Mouse (Mus musculus): Measurements from ENCODE around the gene Vrk3. TPM values are rescaled to one million over a fixed set of nuclear protein-coding genes. Genes with fewer than 3 reads are reported as not detected.
A peak's percentile ranks its signal among the peaks of the same experiment; 100 is the strongest.

Gene Vrk3
- total RNA-seq, 1 experiment from 2014 or later: 34.3 TPM

DNA sequence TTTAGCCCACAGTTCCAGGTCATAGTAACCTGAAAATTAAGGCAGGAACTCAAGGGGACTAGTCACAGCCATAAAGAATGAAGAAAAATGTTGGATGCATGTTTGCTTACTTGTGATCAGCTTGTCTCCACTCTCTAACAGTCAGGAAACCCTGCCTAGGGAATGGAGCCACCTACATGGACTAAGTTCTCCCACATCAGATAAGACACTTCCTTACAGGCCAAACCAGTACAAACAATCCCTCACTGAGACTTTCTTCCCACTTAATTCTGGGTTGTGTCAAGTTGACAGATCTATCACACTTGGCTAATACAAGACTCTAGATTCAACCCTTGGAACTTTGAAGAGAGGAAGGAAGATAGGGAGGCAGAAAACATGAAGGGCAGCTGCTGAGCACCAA lies 12.2 kb downstream of the Vrk3 start:
- no peak for DNase-seq

DNA sequence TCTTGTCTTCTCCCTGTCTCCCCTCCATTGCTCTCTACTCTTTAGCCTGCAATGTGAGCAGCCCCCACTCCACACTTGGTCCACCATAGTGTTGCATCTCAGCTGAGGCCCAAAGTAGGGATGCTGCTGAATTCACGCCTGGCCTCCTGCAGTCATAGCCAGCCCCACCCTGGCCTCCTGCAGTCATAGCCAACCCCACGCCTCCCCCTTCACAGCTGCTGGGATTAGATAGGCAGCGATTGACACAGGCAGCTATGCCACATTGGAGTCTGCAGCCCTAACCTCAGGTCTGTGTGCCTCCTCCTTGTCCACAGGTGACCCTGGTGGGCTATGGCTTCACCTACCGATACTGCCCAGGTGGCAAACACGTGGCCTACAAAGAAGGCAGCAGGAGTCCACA lies 19.9 kb downstream of the Vrk3 start:
- no peak for DNase-seq

DNA sequence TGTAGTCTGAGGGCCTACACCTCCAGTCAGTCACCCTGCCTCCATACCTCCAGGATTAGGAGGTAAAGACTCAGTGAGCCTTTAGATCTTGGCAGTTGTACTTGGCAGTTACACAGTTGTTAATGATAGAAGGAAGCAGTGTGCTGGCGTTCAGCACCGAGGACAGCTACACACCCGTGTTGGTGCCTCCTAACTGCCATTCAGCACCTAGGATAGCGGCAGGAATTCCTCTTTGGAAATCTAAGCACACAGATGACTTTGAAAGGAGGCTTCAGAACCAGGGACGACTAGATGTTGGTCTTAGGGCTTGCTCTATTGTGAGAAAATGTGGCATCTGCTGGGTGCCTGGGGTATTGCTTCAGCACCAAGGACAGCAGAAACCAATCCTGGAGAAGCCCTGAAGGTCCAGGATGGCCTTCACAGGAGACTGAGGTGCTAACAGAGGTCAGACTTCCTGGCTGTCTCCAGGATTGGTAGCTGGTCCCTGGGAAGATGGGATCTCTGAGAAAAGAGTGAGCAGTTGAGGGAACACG lies 21.9 kb downstream of the Vrk3 start:
- peak; percentile 86 for DNase-seq

DNA sequence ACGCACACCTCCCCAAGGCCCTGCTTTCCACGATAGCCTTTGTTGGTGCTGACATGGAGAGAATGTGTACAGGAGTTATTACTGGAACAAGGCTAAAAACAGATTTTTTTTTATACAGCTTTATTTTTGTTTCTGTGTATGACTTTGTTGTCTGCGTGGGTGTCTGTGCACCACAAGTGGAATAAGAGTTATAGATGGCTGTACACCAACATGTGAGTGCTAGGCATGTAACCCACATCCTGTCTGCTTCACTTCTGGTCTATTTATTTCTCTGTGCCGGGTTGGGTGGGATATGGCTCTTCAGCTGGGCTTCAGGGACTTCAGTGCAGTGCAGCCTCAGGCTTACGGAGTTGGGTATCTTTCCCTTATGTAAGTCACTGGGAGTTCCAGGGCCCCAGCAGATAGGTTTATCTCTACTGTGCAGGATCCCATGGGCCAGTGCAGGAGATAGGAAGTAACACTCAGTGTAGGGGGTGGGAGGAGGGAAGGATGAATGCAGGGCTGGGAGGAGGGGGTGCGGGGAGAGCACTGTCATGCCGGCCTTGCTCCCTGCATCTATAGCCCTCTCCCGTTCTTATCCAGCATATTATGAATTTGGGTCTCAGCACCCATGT lies 24.5 kb downstream of the Vrk3 start:
- no peak for DNase-seq

DNA sequence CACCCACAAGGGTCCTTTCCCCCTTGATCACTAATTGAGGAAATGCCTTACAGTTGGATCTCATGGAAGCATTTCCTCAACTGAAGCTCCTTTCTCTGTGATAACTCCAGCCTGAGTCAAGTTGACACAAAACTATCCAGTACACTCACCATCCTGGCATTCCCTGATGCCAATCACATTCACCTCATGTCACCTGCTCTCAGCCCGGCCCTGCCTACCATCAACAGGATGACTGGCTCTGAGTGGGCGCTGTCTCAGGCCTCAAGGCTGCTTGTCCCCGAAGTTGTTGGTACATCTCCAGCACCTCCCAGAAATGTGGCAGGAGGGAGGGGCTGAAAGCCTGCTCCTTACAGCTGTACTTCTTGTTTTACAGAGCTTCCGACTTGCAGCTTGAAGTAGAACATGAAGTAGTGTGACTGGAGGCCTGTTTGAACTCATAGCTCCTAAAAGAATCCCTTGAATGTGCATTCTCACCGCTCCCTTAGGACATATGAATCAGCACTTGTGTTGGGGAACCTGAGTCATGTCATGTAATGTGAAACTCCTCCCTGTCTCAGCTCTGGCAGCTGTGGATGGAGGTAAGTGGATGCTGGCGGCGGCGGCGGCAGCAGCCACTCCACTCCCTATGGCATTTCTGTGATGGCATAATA lies 28.8 kb downstream of the Vrk3 start:
- no peak for DNase-seq

- DNase-seq: no peak
These were observed 31.9 kb downstream of the Vrk3 start for GRCm38 (mm10) chr7:44780101-44780500.

- DNase-seq: no peak
These were observed 41.3 kb downstream of the Vrk3 start for GRCm38 (mm10) chr7:44789531-44789930.

- no peak for DNase-seq
These were observed 41.9 kb downstream of the Vrk3 start for GRCm38 (mm10) chr7:44790066-44790465.

GRCm38 (mm10) chr7:44792781-44793180 lies 44.6 kb downstream of the Vrk3 start:
- DNase-seq: no peak

DNA sequence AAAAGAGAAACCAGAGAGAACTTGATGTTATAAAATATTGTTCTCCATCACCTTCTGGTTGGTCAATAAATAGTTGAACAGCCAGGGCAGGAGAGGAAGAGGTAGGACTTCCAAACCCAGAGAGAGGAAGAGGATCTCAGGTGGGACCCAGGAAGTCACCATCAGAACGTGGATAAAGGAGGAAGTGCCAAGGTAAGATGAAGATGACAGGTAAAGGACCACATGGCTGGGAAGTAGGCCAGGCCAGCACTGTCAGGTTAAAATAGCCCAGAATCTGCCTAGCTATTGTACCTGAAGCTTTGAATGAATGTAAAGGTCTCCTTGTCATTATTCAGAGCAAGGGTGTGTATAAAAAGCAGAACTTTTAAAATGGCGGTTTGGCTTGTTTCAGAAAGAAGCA lies 60.7 kb downstream of the Vrk3 start:
- no peak for DNase-seq

- no peak for DNase-seq
These were observed 61.3 kb downstream of the Vrk3 start for GRCm38 (mm10) chr7:44809466-44809865.

DNA sequence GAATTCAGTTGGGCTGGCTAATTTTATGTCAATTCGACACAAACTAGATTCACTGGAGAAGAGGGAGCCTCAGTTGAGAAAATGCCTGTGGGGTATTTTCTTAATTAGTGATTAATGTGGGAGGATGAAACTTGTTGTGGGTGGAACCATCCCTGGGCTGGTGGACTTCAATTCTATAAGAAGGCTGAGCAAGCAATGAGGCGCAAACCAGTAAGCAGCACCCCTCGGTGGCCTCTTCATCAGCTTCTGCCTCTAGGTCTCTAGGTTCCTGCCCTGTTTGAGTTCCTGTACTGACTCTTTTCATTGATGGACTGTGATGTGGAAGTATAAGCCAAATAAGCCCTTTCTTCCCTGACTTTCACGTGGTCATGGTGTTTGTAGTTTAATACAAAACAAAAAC lies 62.2 kb downstream of the Vrk3 start:
- DNase-seq: no peak

DNA sequence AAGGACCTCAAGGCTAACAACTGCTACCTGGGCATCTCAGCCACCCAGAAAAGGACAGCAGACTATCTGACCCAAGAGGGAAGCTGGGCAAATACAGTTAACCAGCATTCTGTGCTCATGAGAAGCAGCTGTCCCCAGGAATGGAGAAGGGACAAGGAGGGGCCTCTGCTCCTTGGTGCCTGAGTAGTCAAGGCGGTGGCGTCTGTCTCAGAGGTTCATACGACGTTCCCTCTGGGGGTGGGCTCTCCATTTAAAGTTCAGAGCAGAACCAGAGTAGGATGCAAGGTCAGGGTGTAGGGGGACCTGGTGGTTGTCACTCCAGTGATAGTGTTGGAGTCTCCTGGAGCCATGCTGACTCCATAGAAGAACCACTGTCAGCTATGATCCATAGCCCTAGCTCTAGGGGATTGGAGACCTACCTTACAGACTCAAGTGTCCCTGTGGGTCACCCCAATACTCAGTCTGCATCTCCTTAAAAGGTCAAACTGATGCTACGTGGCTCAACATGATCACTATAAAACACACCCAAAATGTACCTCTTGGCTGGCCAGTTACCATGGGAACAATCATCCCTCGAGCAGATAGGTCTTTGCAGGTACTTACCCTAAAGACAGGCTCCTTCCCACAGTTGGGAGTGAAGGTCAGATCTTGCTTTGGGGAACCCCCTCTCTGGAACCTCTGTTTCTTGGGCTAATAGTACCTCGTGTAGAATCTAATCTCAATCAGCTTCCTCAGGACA lies 62.8 kb downstream of the Vrk3 start:
- no peak for DNase-seq

DNA sequence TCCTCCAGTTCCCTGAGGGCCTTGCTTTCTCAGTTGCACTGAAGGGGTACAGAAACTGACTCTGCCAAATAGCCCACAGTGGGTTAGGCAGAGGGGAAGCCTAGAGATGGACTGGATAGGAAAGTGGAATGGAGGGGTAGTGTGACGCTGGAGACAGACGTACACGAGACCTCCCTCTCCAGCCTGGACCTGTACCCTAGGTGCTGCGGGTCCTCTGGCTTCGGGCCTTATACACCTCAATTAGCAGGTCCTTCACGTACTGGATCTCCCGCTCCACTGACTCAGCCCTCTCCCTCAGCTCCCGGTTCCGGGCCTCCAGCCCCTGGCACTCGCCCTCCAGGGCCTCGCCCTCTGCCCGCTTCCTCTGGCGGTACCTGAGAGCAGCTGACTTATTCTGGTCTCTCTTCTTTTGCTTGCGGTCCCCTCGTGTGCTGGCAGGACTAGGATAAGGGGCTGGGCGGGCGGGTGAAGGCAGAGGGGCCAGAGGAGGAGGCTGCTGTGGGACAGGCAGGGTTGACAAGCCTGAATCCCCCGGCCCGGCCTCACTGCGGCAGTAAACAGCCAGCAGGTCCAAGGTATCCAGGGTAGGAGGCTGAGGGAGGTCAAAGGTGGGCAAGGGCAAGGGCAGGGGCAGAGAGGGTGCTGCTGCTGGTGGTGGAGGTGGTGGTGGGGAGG lies 64.6 kb downstream of the Vrk3 start:
- no peak for DNase-seq

DNA sequence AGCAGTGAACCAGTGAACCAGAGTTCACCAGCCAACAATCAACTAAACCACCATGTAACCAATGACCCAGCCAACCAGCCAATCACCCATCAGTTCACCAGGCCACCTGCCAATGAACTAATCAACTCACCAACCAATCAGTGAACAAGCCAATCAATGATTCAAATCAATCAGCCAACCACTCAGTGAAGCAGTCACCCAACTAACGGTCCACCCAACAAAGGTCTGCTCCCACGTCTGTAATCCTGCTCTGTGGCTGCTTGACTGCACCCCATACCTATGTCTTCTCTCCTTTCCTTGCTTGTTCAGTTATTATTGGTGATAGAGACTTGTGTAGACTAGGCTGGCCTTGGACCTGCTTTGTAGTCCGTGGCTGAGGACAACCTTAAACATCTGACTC lies 65.8 kb downstream of the Vrk3 start:
- DNase-seq: no peak

- DNase-seq: no peak
These were observed 66.2 kb downstream of the Vrk3 start for GRCm38 (mm10) chr7:44814423-44814822.

GRCm38 (mm10) chr7:44814952-44815553 lies 66.8 kb downstream of the Vrk3 start:
- DNase-seq: no peak

- DNase-seq: peak; percentile 100
These were observed 67.7 kb downstream of the Vrk3 start, which contains the start of the genes Nup62 and Il4i1 for GRCm38 (mm10) chr7:44815721-44816469. Nup62 (plus strand) TSS chr7:44816088. Il4i1 (plus strand) TSS chr7:44816387.

GRCm38 (mm10) chr7:44816470-44817021 lies 68.3 kb downstream of the Vrk3 start, which contains the start of gene Atf5:
Atf5 (minus strand) TSS chr7:44816658.
- peak; percentile 82 for DNase-seq

DNA sequence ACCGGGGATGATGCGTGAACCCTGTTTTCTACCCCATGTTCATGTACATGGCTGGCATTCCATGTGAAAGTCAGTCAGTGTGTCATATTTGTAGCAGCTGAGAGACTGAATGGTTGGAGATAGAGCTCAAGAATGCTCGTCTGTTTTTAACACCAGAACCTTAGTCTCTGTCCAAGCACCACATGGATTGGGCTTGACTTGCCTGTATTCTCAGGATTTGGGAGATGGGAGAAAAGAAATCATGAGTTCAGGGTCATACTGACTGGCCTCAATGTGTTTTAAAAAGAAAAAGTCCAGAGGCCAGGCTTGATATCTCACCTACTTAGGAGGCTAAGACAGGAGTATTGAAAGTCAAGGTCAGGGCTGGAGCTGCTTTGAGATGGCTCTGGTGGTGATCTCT lies 69.2 kb downstream of the Vrk3 start:
- peak; percentile 5 for DNase-seq

GRCm38 (mm10) chr7:44818164-44818563 lies 70.0 kb downstream of the Vrk3 start:
- DNase-seq: peak; percentile 13
